In the genomic region with DNA sequence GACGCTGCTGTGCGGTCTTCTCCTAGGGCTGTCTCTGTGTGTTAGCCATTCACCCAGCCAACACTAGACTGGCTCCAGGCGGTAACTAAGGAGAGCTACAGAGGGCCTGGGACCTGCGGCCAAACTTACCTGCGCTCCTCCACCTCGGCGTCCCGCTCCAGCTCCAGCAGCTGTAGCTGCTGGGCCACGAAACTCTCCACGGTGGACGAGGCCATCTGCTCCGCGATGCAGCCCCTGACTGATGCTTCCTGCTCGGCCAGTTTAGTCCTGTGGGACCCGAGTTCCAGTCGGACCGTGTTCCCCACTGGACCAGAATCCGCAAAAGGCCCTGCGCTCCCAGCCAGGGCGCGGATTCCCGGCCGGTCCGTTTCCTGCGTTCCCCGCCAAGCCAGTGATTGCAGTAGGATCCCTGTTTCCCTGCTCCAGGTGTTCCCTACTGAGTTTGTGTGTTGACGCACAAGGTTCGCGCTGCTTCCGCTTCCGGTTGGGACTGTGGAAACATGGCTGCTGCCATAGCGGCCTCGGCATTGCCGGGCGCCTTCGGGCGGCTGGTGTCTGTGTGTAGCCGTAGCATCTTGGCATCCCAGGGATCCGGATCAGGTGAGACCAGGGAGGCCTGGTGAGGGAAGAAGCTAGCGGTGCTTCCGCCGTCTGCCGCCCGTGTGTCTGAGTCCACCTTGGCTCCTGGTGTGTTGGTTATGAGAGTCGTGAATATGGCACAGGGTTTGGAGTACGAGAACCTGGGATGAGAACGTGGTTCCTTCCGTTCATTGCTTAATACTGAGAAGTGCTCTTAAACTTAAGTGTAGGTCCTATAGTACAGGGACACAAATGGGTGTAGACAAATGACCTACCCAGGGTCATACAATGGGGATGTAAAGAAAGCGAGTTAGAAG, we compare ENCODE assay signal across 7 mouse cellular contexts. TPM values are rescaled to one million over a fixed set of nuclear protein-coding genes. Genes with fewer than 3 reads are reported as not detected.
DNase-seq lines count a peak whose midpoint lies in the region; ATAC-seq lines count a peak whose summit lies in the region.

Gene Mrpl21 (plus strand): TSS at position 330 of the 896 bp plus-strand sequence.
Gene Ighmbp2 (minus strand): TSS at position 446 of the 896 bp plus-strand sequence.

- peak within 1 kb of the TSS; percentile 85 for H3K4me3 ChIP-seq in embryonic facial prominence, embryonic 12.5 days
- peak within 1 kb of the TSS; percentile 57 for H3K4me3 ChIP-seq in limb, embryonic 11.5 days (ENCODE audit: low read depth, low read length)
- H3K4me3 ChIP-seq in midbrain, embryonic 14.5 days (replicated peaks; ENCODE audit: low read depth, low read length), result peak within 1 kb of the TSS; percentile 77

- H3K9ac ChIP-seq in embryonic facial prominence, embryonic 12.5 days, result peak within 1 kb of the TSS; percentile 87
- H3K9ac ChIP-seq in limb, embryonic 11.5 days (ENCODE audit: low read length), result peak within 1 kb of the TSS; percentile 77
- H3K9ac ChIP-seq in midbrain, embryonic 14.5 days (replicated peaks; ENCODE audit: low read length), result peak within 1 kb of the TSS; percentile 89

- H3K36me3 ChIP-seq in embryonic facial prominence, embryonic 12.5 days, result peaks cover 46% of the 10 kb centered on the region
- peaks cover 3% of the 10 kb centered on the region; the same call in 1 of the 2 replicates for H3K36me3 ChIP-seq in limb, embryonic 11.5 days (ENCODE audit: control insufficient read depth, insufficient read depth, low read length)
- H3K36me3 ChIP-seq in midbrain, embryonic 14.5 days (ENCODE audit: control insufficient read depth, insufficient read depth, low read length), result peaks cover 57% of the 10 kb centered on the region

- under 1% methylated on average over 49 of the region's 49 CpGs for WGBS in embryonic facial prominence, embryonic 12.5 days
- WGBS in limb, embryonic 11.5 days, result under 1% methylated on average over 49 of the region's 49 CpGs
- WGBS in midbrain, embryonic 14.5 days, result under 1% methylated on average over 49 of the region's 49 CpGs

- H3K4me2 ChIP-seq in embryonic facial prominence, embryonic 12.5 days (replicated peaks), result peak within 1 kb of the TSS; percentile 69
- peak within 1 kb of the TSS; percentile 57 for H3K4me2 ChIP-seq in limb, embryonic 11.5 days (ENCODE audit: low read depth, severe bottlenecking)
- peak within 1 kb of the TSS; percentile 74 for H3K4me2 ChIP-seq in midbrain, embryonic 14.5 days (ENCODE audit: low read length)

- H3K27ac ChIP-seq in embryonic facial prominence, embryonic 12.5 days, result peak within 1 kb of the TSS; percentile 72; the same call in 1 of the 2 replicates
- 0 out of 2 replicates have a peak within 1 kb of the TSS, but pooled peaks have one; percentile 2 for H3K27ac ChIP-seq in limb, embryonic 11.5 days (replicated peaks; ENCODE audit: low read depth, low read length)
- H3K27ac ChIP-seq in midbrain, embryonic 14.5 days (replicated peaks; ENCODE audit: low read depth, low read length), result peak within 1 kb of the TSS; percentile 66

- no peaks in the 10 kb centered on the region for H3K27me3 ChIP-seq in embryonic facial prominence, embryonic 12.5 days
- H3K27me3 ChIP-seq in limb, embryonic 11.5 days (ENCODE audit: control insufficient read depth, insufficient read depth, low read length), result no peaks in the 10 kb centered on the region
- no peaks in the 10 kb centered on the region for H3K27me3 ChIP-seq in midbrain, embryonic 14.5 days (ENCODE audit: control insufficient read depth, insufficient read depth, low read length)

- peak; percentile 85 for DNase-seq in adrenal gland, postnatal 25 days
- DNase-seq in heart, adult 11 months, result peak; percentile 98
- peak; percentile 94 for DNase-seq in kidney, adult 18-20 months
- peak; percentile 94 for DNase-seq in limb, embryonic 11.5 days (ENCODE audit: low spot score)
- peak; percentile 95 for DNase-seq in midbrain, embryonic 14.5 days
- DNase-seq in spleen, adult 18-20 months, result peak; percentile 58 to 77

- H3K9me3 ChIP-seq in embryonic facial prominence, embryonic 12.5 days, result no peaks in the 10 kb centered on the region
- no peaks in the 10 kb centered on the region for H3K9me3 ChIP-seq in limb, embryonic 11.5 days (ENCODE audit: control insufficient read depth, low read length)
- H3K9me3 ChIP-seq in midbrain, embryonic 14.5 days (ENCODE audit: control insufficient read depth, low read length), result no peaks in the 10 kb centered on the region

- peak; percentile 82 for ATAC-seq in embryonic facial prominence, embryonic 12.5 days (ENCODE audit: insufficient number of reproducible peaks, insufficient read depth, low FRiP score, low TSS enrichment)
- ATAC-seq in limb, embryonic 11.5 days (ENCODE audit: insufficient number of reproducible peaks, low FRiP score, low TSS enrichment, low read depth), result peak; percentile 90
- peak; percentile 94 for ATAC-seq in midbrain, embryonic 14.5 days (ENCODE audit: low FRiP score, low TSS enrichment)

- peaks cover 15% of the 10 kb centered on the region for H3K4me1 ChIP-seq in embryonic facial prominence, embryonic 12.5 days
- peaks cover 3% of the 10 kb centered on the region; the same call in 1 of the 2 replicates for H3K4me1 ChIP-seq in limb, embryonic 11.5 days (ENCODE audit: control insufficient read depth, insufficient read depth, low read length)
- peaks cover 19% of the 10 kb centered on the region for H3K4me1 ChIP-seq in midbrain, embryonic 14.5 days (ENCODE audit: control insufficient read depth, insufficient read depth, low read length)

RNA-seq across cellular contexts. Expression of gene Mrpl21, which starts in this region (rescaled TPM):
- total RNA-seq in adrenal gland, postnatal 25 days (2021), result 67.9 and 69.7 TPM in 2 replicates
- 133 and 135 TPM in 2 replicates for polyA plus RNA-seq in embryonic facial prominence, embryonic 12.5 days (2016; fragmentation: Nextera tagmentation; extraction: Ambion mirVana)
- polyA plus RNA-seq in limb, embryonic 11.5 days (2014; fragmentation: Nextera tagmentation; extraction: Ambion mirVana), result 155 TPM in 2 replicates
- 96.2 and 119 TPM in 2 replicates for polyA plus RNA-seq in midbrain, embryonic 14.5 days (2014; fragmentation: Nextera tagmentation; extraction: Ambion mirVana)

RNA-seq across cellular contexts. Expression of gene Ighmbp2, which starts in this region (rescaled TPM):
- 6.4 and 9.1 TPM in 2 replicates for total RNA-seq in adrenal gland, postnatal 25 days (2021)
- 12.7 and 13.8 TPM in 2 replicates for polyA plus RNA-seq in embryonic facial prominence, embryonic 12.5 days (2016; fragmentation: Nextera tagmentation; extraction: Ambion mirVana)
- 9.1 and 9.5 TPM in 2 replicates for polyA plus RNA-seq in limb, embryonic 11.5 days (2014; fragmentation: Nextera tagmentation; extraction: Ambion mirVana)
- 8.5 and 9.9 TPM in 2 replicates for polyA plus RNA-seq in midbrain, embryonic 14.5 days (2014; fragmentation: Nextera tagmentation; extraction: Ambion mirVana)

Comparison
In these comparisons a context has a peak if more than half of its experiments do, and no peak if none do; other contexts are left out.
1. Peak in every context shown above with its lines: DNase-seq, ATAC-seq, H3K4me3 ChIP-seq and H3K27ac ChIP-seq.
2. H3K27ac ChIP-seq: peak in every context shown above with its lines; median percentile 72 in embryonic facial prominence, embryonic 12.5 days; 66 in midbrain, embryonic 14.5 days; 2 in limb, embryonic 11.5 days.